Mouse (Mus musculus): ENCODE measurements at regions not wholly inside any gene's neighbourhood (a gene's known extent, or its start where the extent isn't known, plus 50 kb on each side); places are given as distances from the start of the nearest gene placed in this dataset.

DNA sequence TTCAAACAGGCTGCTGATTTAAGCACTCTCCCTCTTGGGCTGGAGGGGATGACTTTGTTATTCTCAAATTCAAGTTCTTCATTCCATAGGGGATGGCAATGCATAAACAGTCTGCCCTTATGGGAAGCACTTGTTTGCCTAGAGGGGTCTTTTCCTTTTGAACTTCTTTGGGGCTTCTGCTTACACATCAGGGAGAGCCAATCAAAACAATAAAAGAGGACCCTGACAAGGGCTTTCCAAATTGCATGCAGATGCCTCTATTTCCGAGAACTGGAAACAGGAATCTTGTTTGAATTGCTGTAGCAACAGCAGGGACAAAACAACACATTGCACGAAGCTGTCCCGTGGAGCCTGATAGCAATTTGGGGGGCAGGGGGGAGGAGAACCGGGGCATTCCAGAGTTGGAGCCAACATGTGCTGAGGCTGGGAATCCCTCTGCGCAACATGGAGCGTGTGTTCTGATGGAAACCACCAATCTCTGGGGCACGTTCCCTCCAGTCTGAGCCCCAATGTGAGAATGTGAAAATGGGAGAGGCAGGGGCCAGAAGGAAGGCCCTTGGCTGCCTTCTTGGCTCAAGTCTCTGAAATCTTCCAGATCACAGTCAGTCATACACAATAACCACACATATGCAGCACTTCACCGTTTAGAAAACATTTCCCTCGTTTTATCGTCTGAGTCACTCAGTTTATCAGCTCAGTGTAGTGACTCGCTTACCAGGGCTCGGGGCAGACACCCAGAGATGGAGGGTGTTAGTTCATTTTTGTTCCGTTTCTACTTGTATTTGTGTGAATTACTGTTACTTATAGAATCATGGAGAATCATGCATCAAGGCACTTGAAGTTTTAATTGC is 391.2 kb upstream of the Tnc start:
- TF ChIP-seq CTCF (IDR thresholded peaks at IDR 0.05; ENCODE audit: extremely low read depth, insufficient read depth, low read length) (no peak), POLR2A (IDR thresholded peaks at IDR 0.05; ENCODE audit: extremely low read depth, insufficient read depth, low read length) (no peak)
